Comparison of ENCODE assay signal across 8 mouse cellular contexts in the genomic region with DNA sequence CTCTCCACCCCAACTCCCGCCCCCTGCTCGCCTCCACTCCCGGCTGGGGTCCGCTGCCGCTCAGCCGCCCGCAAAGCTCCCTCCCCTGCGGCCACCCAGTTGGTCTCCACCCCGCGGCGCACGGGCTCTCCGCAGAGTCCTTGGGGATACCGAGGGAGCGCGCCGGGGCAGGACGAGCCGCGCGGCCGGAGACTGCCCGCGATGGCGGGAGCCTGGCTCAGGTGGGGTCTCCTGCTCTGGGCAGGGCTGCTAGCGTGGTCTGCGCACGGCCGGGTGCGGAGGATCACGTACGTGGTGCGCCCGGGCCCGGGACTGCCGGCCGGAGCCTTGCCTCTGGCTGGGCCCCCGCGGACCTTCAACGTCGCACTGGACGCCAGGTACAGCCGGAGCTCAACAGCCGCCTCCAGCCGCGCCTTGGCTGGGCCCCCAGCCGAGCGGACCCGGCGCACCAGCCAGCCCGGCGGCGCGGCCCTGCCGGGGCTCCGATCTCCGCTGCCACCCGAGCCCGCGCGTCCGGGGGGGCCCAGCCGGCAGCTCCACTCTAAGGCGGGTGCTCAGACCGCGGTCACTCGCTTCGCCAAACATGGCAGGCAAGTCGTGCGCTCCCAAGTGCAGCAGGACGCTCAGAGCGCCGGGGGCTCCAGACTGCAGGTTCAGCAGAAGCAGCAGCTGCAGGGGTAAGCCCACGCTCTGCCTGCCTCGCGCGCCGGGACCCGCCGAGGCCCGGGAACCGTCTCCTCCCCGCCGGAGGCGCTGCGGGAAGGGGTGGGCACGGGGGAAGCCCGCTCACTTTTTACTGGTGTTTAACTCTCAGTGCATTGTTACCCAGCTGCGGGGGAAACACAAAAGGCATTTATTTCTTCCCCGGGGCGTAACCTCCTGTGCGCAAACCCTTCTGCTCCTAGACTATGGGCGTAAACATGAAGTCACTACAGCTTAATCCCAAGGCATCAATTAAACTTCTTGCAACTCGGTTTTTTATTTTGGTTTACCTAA. TPM values are rescaled to one million over a fixed set of nuclear protein-coding genes. Genes with fewer than 3 reads are reported as not detected.
DNase-seq lines count a peak whose midpoint lies in the region; ATAC-seq and TF ChIP-seq lines count a peak whose summit lies in the region.

No protein-coding gene starts in this region.

- no peaks in the 10 kb centered on the region for H3K27me3 ChIP-seq in kidney, adult 2 months (replicated peaks; ENCODE audit: control insufficient read depth, insufficient read depth, low read length)
- peaks cover 23% of the 10 kb centered on the region for H3K27me3 ChIP-seq in liver, embryonic 16.5 days (ENCODE audit: control insufficient read depth, insufficient read depth, low read depth, low read length)
- H3K27me3 ChIP-seq in neural tube, embryonic 14.5 days (ENCODE audit: control insufficient read depth, insufficient read depth, low read length): no peaks in the 10 kb centered on the region

- H3K36me3 ChIP-seq in kidney, adult 2 months (ENCODE audit: control insufficient read depth, insufficient read depth, low read length): no peaks in the 10 kb centered on the region
- H3K36me3 ChIP-seq in liver, embryonic 16.5 days (ENCODE audit: control insufficient read depth, insufficient read depth): no peaks in the 10 kb centered on the region
- H3K36me3 ChIP-seq in neural tube, embryonic 14.5 days (ENCODE audit: control insufficient read depth, insufficient read depth, low read length): no peaks in the 10 kb centered on the region

- peak overlapping the region; percentile 51 for H3K4me3 ChIP-seq in kidney, adult 2 months (ENCODE audit: insufficient read depth, low read depth, low read length)
- H3K4me3 ChIP-seq in liver, embryonic 16.5 days (ENCODE audit: low read depth, low read length): peak overlapping the region; percentile 64
- peak overlapping the region; percentile 75 for H3K4me3 ChIP-seq in neural tube, embryonic 14.5 days (ENCODE audit: low read depth, low read length)

- H3K4me2 ChIP-seq in liver, embryonic 16.5 days (ENCODE audit: low read depth, low read length): peak overlapping the region; percentile 92
- H3K4me2 ChIP-seq in neural tube, embryonic 14.5 days (ENCODE audit: low read depth, low read length): peak overlapping the region; percentile 99

- 1% methylated on average over 94 of the region's 94 CpGs for WGBS in kidney, adult 2 months
- WGBS in liver, embryonic 16.5 days (ENCODE audit: insufficient replicate concordance): under 1% methylated on average over 91 of the region's 94 CpGs
- WGBS in neural tube, embryonic 14.5 days: under 1% methylated on average over 81 of the region's 94 CpGs

- H3K9me3 ChIP-seq in liver, embryonic 16.5 days (replicated peaks; ENCODE audit: control insufficient read depth, low read length): no peaks in the 10 kb centered on the region
- H3K9me3 ChIP-seq in neural tube, embryonic 14.5 days (ENCODE audit: control insufficient read depth, low read length): no peaks in the 10 kb centered on the region

- TF ChIP-seq POLR2A in kidney, adult 2 months (IDR thresholded peaks at IDR 0.05; ENCODE audit: low read depth, low read length): no peak

- no peak for TF ChIP-seq CTCF in kidney, adult 2 months (conservative IDR thresholded peaks at IDR 0.05; ENCODE audit: insufficient read depth, insufficient read length, low read depth, low read length)

- H3K4me1 ChIP-seq in kidney, adult 2 months (ENCODE audit: control insufficient read depth, insufficient read depth, low read length): no peaks in the 10 kb centered on the region
- H3K4me1 ChIP-seq in liver, embryonic 16.5 days (ENCODE audit: control insufficient read depth, low read depth, low read length): peaks cover 3% of the 10 kb centered on the region; the same call in 1 of the 2 replicates
- H3K4me1 ChIP-seq in neural tube, embryonic 14.5 days (ENCODE audit: control insufficient read depth, insufficient read depth, low read length): 0 out of 2 replicates have a peak, but pooled peaks cover 3% of the 10 kb centered on the region

- H3K27ac ChIP-seq in kidney, adult 2 months (ENCODE audit: insufficient read depth, low read depth, low read length): peak overlapping the region; percentile 10; the same call in 1 of the 2 replicates
- no peak overlapping the region for H3K27ac ChIP-seq in liver, embryonic 16.5 days (ENCODE audit: low read length)
- H3K27ac ChIP-seq in neural tube, embryonic 14.5 days (ENCODE audit: low read depth, low read length): no peak overlapping the region; the same call in 1 of the 2 replicates

- peak; percentile 49; the same call in 1 of the 2 replicates for ATAC-seq in liver, embryonic 16.5 days (ENCODE audit: low read depth)
- peak; percentile 80 for ATAC-seq in neural tube, embryonic 14.5 days (ENCODE audit: low read depth)

- peak overlapping the region; percentile 40; the same call in 1 of the 2 replicates for H3K9ac ChIP-seq in liver, embryonic 16.5 days (ENCODE audit: low read depth, low read length)
- H3K9ac ChIP-seq in neural tube, embryonic 14.5 days (replicated peaks; ENCODE audit: low read depth, low read length): peak overlapping the region; percentile 63

- DNase-seq in layer of hippocampus, adult 18-20 months (ENCODE audit: low spot score in 2 of 2): peak; percentile 11 to 21
- DNase-seq in layer of hippocampus, adult 11-12 months (ENCODE audit: low spot score): no peak
- DNase-seq in embryo, embryonic 10 days (ENCODE audit: low spot score): peak; percentile 66
- peak; percentile 47 to 73 for DNase-seq in heart, adult 18-20 months
- peak; percentile 42 for DNase-seq in kidney, adult 2 months
- peak; percentile 68 for DNase-seq in thymus, postnatal 14 days

RNA-seq across cellular contexts. Expression of gene Ltbp1, which starts 0.6 kb away (rescaled TPM):
- 1 to 10 TPM; 5.0 to 5.1 TPM for total RNA-seq in layer of hippocampus, adult 18-20 months (2021)
- total RNA-seq in heart, adult 18-20 months (2021): 10 to 100 TPM; 38.5 to 43.3 TPM
- polyA plus RNA-seq in kidney, adult 2 months (2012; rRNA removed): 8.8 and 10.2 TPM in 2 replicates
- 2.0 and 2.1 TPM in 2 replicates for polyA plus RNA-seq in liver, embryonic 16.5 days (2015; fragmentation: Nextera tagmentation; extraction: Ambion mirVana)
- 2.5 and 2.7 TPM in 2 replicates for polyA plus RNA-seq in neural tube, embryonic 14.5 days (2014; fragmentation: Nextera tagmentation; extraction: Ambion mirVana)
